Mouse (Mus musculus) gastrocnemius, adult 2 months (tissue): ENCODE data around the gene Prkag2. TPM values are rescaled to one million over a fixed set of nuclear protein-coding genes. Genes with fewer than 3 reads are reported as not detected.

Experiments
- DNase-seq: peaks from one replicate; pipeline ENCODE4 v3.0.0; 2022
- H3K27ac ChIP-seq: fragments of 200-600 bp; 2 replicates; pipeline ENCODE4 v1.8.1; 2022; ENCODE audit warnings: mild to moderate bottlenecking
- H3K4me3 ChIP-seq: fragments of 200-600 bp; 2 replicates; pipeline ENCODE4 v1.8.1; 2022; ENCODE audit warnings: mild to moderate bottlenecking, moderate library complexity
- CTCF ChIP-seq: fragments of 200-600 bp; IDR thresholded peaks from 2 replicates; pipeline ENCODE4 v1.8.1; 2022; ENCODE audit warnings: antibody characterized with exemption, mild to moderate bottlenecking, moderate library complexity
- intact Hi-C: fragments of 180-260 bp; cut with DNase I; formaldehyde crosslinking; loops from one replicate; pipeline ENCODE4 v1.15.1; 2025
- total RNA-seq, 2 experiments: library from RNA; stranded (reverse); gene quantifications; 2 replicates each; pipeline ENCODE4 v1.2.3; 2021

Gene Prkag2
- total RNA-seq, 2 experiments from 2014 or later = 10.7 to 11.0 TPM

DNA sequence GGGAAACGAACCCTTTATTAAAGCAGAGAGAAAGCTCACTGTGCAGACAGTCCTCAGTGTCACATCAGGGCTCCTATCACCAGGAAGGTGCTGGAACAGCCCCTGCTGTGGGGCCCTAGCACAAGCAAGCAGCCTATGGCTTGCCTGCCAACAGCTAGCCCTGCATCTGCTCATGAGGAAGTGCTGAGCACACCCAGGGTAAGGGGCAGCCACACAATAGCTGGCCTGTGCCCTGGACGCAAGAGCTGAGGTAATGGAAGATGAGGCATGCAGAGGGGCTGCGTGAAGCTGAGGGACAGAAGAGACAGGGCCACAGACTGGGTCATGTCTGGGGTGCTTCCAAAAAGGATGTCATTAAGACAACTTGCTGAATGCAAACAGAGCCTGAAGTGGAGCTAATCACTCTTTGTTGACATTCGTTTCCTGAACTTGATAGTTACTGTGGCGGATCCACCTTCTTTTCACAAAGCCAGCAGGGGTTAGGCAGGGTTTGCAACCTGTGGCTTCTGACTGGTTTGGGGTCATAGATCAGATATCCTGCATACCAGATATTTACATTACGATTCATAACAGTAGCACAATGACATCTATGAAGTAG lies 94.8 kb downstream of the Prkag2 start:
- H3K27ac ChIP-seq = no peak overlapping the region
- intact Hi-C loops = no loop called here
- DNase-seq = no peak
- H3K4me3 ChIP-seq = no peak overlapping the region
- no peak for TF ChIP-seq CTCF

DNA sequence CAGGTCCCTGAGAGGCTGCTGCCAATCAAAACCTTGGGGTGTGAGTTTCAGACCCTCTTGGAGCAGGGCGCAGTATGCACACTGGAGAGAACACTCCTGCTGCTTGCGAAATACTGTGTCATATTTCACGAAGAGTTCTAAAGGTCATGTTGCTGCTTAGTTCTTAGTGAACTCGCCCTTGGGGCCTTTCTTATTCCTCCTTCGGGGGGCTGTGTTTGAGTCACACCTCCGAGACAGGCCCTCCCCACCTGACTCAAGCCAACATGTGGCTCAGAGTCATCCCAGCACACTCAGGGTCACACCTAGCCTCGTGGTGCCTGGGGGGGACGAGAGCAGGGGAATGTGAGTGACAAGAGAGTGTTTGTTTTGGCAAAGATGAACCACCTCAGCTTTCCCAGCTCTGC lies 99.0 kb downstream of the Prkag2 start:
- TF ChIP-seq CTCF = no peak
- intact Hi-C loops = no loop called here
- no peak overlapping the region for H3K4me3 ChIP-seq
- peak overlapping the region; percentile 83 for H3K27ac ChIP-seq
- peak; percentile 71 for DNase-seq

DNA sequence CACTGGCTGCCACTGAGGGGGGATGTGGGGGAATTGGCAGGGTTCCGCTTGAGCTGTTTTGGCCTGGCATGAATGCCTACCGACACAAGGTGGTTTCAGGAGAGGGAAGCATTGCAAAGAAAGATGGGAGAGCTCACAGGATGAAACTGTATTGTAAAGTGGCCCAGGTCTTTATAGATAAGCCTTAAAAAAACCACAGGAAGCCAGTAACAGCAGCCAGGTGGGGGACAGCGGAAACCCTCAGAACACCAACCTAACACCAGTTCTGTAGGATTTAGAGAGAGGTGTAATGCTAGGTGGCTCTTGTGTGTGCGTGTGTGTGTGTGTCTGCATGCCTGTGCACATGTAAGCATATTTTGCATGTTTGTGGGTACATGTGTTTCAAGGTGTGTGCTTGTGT lies 101.1 kb downstream of the Prkag2 start:
- intact Hi-C loops = no loop called here
- no peak for DNase-seq
- H3K4me3 ChIP-seq = no peak overlapping the region
- TF ChIP-seq CTCF = no peak
- H3K27ac ChIP-seq = no peak overlapping the region

DNA sequence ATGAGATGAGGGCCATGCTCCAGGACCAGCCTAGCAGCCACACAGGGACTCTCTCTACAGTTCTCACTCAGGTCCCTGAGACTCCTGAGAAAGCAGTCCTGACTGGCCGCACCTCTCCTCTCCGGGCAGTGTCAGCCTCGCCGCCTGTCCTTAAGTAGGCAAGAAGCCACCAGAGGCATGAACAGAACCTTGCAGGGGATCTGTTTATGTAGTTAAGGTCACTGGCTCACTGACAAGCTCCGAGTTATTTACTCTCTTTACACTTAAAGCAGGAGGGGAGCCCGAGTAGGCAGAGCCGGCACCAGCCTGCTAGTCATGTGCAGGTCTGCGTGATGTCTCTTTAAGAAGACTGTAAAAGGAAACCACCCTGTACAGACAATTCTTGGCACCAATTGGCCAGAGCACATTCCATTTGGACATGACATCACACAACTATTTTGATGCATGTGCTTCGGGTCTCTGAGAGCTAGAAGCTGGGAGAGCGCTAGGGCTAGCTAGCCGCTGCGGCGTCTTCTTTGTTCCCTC lies 104.8 kb downstream of the Prkag2 start:
- Histone ChIP-seq H3K27ac (peak overlapping the region; percentile 76), H3K4me3 (peak overlapping the region; percentile 66)
- peak; percentile 60 for DNase-seq
- intact Hi-C loops = no loop called here
- TF ChIP-seq CTCF = no peak

DNA sequence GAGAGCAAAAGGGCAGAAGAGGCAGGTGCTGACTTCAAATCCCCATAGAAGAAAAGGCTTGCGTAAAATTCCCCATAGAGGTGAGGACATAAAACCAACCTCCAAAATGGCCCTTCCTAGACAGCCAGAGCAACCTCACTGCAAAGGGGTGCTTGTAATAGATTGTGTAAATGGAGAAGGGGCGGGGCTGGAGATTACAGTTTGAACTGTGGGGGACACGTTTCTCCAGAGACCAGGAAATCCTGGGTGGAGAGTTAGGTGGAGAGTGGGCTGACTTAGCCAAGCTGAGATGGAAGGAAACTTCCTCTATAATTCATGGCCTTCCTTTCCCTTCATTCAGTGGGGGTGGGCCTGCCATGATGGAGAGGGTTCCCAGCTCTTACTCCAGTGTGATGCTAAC lies 107.3 kb downstream of the Prkag2 start:
- no peak for TF ChIP-seq CTCF
- DNase-seq = no peak
- intact Hi-C loops = no loop called here
- Histone ChIP-seq H3K27ac (no peak overlapping the region), H3K4me3 (no peak overlapping the region)

DNA sequence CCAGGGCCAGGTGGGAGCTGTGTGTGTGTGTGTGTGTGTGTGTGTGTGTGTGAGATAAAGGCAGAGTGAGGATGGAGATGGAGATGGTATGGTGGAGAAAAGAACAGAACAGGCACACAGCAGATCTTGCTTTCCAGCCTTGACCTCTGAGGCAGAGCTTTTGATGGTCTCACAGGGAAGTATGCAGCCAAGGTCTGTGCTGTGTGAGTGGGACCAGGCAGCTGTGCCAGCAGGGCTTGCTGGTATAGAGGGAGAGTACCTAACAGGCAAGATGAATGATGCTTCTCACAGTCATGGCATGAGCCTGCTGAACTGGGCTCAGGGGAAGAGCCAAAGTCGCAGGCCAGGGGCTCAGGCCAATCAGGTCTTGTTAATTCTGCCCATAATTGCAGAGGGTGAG lies 108.9 kb downstream of the Prkag2 start:
- no peak for DNase-seq
- intact Hi-C loops = no loop called here
- Histone ChIP-seq H3K27ac (no peak overlapping the region), H3K4me3 (no peak overlapping the region)
- TF ChIP-seq CTCF = no peak

DNA sequence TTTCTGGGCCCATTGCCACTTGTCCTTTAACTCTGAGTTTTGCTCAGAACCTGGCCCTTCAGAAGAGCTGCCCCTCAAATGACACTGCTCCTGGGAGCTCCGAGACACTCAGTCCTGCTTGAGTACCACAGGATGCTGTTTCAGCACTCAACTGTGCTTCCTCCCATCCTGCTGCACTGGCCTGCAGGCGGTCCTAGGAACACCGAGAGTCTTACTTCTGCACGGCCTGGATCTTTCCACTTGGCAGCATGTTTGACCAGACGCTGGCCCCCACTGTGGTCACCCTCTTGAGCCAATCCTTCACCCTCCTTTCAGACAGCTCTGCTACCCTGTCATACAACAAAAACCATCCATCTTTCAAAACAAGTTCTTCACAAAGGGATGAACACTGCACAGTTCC lies 110.0 kb downstream of the Prkag2 start:
- no peak for TF ChIP-seq CTCF
- Histone ChIP-seq H3K4me3 (no peak overlapping the region), H3K27ac (no peak overlapping the region)
- no peak for DNase-seq
- intact Hi-C loops = no loop called here

DNA sequence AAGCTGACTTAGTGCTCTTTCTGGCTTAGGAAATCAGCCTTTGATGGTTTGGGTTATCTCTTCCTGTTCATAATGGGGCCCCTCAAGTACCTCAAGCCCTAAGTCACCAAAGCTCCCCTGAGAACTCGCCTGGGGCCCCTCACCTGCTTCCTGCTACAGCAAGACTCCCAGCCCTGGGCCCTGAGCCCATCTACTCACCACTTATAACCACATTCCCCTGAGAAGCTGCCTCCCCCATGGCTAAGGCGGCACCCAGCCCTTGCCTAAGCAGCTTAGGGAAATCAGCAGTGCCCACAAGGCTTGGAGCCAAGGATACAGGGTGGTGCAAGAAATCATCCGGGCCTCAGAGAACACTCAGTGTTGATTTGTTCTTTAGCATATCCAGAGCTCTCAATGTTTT lies 110.8 kb downstream of the Prkag2 start:
- intact Hi-C loops = no loop called here
- Histone ChIP-seq H3K4me3 (no peak overlapping the region), H3K27ac (no peak overlapping the region)
- DNase-seq = no peak
- no peak for TF ChIP-seq CTCF

DNA sequence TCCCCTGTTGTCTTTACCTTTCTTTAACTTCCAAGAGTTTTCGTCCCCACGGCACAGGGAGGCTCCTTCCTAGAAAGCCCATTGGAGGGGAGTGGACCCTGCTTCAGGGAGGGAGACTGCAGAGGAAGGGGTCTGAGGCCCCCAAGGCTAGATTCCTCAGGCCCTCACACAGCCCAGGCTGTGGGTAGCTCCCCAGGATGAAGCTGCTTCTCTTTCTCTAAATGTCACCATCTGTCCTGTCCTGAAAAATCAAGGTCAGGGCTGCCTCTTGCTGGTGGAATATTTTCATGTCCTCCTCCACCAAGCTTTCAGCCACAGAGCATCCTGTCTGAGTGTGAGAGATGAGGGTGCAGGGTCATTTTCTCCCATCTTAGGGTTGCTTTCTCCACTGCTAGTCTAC lies 113.5 kb downstream of the Prkag2 start:
- no peak for DNase-seq
- no peak for TF ChIP-seq CTCF
- intact Hi-C loops = no loop called here
- Histone ChIP-seq H3K27ac (no peak overlapping the region), H3K4me3 (no peak overlapping the region)

DNA sequence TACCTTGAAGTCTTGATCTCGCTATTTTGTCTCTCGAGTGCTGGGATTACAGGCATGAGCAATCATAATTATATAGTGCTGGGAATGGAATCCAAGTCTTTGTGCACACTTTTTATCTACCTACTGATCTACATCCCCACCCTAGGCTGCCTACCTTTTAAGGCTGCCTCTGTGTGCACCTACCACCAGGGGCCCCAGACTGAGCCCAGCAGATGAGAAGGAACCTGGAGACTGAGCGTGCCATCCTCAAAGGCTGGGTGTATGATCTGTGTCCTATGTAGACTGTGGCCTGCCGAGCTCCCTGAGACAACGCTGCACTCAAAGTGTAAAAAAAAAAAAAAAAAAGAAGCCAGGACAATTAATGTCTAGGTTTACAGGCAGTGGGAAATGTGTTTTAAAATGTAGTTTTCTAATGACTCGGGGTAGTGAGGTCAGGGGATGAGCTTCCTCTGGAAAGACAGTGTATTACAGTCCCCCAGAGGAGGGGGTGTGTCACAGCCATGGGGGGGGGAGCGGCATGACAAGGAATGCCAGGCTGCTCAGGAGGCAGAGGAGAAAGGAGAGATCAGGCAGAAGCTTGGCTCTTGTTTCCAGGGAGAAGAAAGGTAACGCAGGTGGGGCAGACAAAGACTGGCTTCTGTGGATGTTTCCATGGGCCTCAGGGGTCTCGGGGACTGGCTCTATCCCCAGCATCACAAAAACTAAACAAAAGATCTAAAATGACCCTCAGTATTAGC lies 114.1 kb downstream of the Prkag2 start:
- peak overlapping the region; percentile 6; the same call in 1 of the 2 replicates for H3K4me3 ChIP-seq
- intact Hi-C loops = no loop called here
- TF ChIP-seq CTCF = no peak
- H3K27ac ChIP-seq = peak overlapping the region; percentile 1; the same call in 1 of the 2 replicates
- DNase-seq = no peak

DNA sequence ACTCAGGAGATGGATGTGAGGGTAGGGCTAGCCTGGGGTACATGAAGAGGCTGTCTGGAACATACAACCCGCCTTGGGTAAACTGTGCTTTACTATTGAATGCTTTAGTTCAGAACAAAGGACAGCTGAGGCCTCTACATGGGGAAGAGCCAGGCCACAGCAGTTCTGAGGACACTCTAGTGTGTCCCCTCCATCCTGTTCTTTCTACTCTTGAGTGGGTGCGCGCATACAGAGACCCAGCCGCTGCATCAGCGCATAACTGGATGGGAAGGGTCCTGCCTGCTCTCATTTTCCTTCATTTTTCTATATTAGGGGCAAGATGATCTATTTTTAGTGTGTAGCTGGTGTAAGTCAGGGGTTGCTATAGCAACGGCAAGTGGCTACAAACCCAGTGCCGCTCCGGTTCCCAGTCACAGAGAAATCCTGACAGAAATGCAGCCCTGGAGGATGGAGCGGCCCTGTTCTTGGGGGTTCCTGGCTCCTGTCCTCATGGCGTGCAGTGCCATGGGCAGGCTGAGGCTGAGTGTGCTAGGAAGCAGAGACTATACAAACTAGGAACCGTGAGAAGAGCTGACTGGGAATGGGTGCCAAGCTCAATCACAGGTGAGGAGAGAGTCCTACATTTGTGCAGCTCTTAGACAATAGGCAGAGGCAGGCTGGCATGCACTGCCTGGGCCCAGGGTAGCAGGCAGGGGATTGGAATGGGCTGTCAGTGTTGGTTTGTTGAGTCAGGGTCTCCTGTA lies 114.8 kb downstream of the Prkag2 start:
- TF ChIP-seq CTCF = no peak
- intact Hi-C loops = no loop called here
- H3K4me3 ChIP-seq = peak overlapping the region; percentile 6; the same call in 1 of the 2 replicates
- DNase-seq = no peak
- peak overlapping the region; percentile 2; the same call in 1 of the 2 replicates for H3K27ac ChIP-seq

DNA sequence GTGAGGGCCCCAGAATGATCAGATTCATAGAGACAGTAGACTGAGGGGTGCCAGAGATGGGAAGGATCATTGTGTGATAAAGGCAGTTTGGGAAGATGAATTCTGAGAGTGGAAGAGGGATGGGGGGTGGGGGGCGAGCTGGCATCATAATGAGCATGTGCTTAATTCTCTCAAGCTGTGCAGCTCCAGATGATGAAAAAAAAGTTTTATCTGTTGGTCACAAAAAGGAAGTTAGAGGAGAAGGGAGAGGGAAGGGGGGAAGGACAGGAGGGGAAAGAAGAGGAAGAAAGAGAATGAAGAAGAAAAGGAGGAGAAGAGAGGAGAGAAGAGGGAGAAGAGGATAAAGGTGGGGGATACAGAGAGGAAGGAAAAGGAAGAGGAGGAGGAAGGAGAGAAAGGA lies 116.3 kb downstream of the Prkag2 start:
- Histone ChIP-seq H3K27ac (no peak overlapping the region), H3K4me3 (no peak overlapping the region)
- TF ChIP-seq CTCF = no peak
- intact Hi-C loops = no loop called here
- no peak for DNase-seq

DNA sequence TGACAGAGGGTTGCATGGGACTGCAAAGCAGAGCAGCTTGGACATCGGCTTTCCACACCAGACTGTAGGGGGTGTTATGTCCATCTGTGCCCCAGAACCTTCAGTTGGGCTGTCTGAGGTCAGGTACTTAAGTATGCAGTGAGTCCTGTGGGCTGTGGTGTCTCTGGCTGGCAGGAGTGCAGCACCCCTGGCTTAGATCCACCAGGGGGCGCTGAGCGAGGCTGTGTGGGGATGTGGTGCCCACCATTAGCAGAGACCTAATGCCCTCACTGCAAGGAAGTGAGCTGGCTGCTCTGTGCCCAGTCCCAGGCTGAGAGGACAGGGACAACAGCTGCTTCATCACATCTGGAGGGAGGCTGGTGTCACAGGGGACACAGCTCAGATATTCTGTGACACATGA lies 116.9 kb downstream of the Prkag2 start:
- no peak overlapping the region for H3K4me3 ChIP-seq
- intact Hi-C loops = no loop called here
- DNase-seq = peak; percentile 46
- peak; percentile 60 for TF ChIP-seq CTCF
- H3K27ac ChIP-seq = no peak overlapping the region
